Mouse (Mus musculus) liver, adult (tissue): ENCODE data around the gene Slc41a2.

Experiments used
- GATA4 ChIP-seq: IDR thresholded peaks from 2 replicates; pipeline ENCODE4 v1.6.1; 2014; ENCODE audit warnings: mild to moderate bottlenecking, low read length; ENCODE audit not compliant: insufficient replicate concordance

Gene Slc41a2

DNA sequence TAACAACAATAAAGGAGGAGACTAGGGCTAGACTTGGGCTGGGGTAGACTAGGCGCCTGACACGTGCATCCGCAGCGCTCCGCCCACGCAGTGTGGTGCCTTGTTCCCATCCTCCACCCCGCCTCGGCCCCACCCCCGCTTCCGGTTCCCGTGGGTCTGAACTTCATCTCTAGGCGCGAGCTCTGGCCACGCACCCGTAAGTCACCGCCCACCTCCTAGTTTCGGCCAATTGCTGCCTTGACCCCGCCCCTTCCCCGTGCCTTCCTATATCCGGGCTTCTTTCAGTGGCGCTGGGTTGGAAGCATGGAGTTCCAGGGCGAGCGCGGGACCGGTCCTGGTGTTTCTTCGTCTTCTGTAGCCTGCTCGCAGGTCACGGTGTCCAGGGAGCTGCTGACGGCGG, 22.3 kb upstream of the Slc41a2 start, which contains the start of gene D10Wsu102e:
Gene D10Wsu102e (plus strand): TSS at position 266 of the 400 bp plus-strand sequence.
- TF ChIP-seq GATA4 = peak; percentile 59; the same call in 1 of the 2 replicates

DNA sequence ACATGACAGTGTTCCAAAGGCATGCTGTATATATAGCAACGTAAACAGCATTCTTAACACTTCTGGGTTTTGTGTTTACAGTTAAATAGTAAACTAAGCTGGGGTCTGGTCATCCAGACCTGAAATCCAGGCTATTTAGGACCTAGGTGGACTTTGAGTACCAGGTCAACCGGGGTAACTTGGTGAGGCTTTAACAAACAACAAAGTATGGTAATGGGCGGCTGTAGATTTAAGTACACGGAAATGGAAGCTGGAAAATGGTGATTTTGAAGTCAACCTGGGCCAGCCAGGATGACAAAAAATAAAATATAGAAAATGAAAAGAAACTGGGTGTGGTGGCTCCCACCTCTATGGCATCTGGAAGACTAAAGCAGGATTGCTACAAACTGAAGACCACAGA, 21.8 kb upstream of the Slc41a2 start:
- no peak for TF ChIP-seq GATA4

DNA sequence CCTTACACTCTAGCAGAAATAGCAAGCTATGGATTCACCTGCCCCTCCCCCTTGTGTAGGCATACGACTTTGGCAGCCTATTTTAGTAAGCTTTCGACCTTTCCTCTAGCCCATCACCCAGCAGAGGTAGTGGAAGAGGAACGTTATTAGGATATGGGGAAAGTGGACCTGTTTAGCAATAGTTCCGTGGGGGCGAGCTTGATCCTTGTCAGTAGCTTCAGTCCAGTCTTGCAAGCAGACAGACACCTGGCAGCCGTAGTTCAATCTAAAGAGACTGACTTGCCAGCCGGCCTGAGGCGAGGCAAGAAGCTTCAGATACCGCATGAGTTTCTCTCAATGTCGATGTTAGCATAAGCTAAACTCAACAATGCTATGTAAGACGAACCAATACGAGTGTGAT, 18.7 kb upstream of the Slc41a2 start:
- no peak for TF ChIP-seq GATA4

DNA sequence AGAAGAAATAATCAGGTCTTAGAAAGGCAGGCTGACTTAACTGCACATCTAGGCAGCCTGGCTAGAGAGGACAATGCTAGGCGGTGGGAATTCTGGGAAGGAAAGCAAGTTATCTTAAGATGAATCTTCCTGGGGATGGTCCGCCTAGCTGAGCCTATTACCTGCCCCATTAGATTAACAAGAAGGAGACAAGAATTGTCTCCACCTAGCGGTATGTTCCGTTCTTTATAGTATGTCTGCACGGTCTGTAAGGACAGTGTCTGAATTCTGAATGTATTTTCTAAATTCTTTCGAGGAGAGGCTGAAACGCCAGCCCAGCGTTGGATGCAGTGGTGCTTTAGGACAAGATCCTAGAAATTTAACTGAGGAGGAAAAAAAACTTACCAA, 16.6 kb upstream of the Slc41a2 start:
- TF ChIP-seq GATA4 = no peak

DNA sequence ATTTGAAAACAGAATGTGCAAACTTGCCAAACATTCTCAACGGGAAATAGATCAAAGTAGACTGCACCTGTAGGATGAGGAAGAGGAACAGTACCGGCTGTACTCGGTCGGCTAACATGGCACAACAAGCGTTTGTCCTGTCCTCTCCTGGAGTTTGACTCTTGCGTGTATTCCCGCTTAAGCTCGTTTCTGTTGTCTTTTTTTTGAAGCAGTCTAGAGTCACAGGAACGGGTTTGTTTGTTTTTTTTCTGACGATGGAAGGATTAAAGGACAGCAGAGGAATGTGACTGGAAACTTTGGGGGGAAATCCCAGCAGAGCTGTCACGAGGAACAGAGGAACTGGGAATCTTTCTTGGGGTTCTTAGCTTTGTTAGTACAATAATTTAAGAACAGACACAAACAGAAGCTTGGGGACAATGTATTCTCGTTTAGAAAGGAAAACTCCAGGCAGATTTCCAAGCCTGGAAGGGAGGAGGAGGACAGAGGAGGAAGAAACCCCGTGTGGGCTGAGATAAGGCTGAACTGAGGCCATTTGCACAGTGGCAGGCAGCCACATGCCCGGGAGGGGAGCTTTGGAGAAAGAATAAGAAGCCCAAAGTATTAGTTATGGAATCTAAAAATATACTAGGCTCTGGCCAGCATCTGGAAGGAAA, 16.1 kb upstream of the Slc41a2 start:
- TF ChIP-seq GATA4 = peak; percentile 81; the same call in 1 of the 2 replicates

DNA sequence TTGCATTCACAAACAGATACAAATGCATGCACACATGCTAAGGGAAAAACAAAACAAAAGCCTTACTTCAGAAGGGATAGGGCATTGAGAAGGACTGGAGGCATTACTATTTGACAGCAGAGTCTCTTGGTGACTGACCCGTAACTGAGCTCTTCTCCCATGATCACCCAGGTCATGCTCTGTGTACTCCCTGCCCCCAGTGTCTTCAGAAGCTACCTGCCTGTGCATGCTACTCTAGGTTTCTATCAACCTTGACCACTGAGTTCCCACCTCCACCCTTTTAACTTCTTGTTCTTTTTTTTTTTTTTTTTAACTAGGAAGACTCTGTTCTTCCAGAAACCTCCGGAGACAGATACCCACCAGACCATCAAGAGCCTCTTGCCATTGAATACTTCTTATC, 13.0 kb upstream of the Slc41a2 start:
- TF ChIP-seq GATA4 = no peak

DNA sequence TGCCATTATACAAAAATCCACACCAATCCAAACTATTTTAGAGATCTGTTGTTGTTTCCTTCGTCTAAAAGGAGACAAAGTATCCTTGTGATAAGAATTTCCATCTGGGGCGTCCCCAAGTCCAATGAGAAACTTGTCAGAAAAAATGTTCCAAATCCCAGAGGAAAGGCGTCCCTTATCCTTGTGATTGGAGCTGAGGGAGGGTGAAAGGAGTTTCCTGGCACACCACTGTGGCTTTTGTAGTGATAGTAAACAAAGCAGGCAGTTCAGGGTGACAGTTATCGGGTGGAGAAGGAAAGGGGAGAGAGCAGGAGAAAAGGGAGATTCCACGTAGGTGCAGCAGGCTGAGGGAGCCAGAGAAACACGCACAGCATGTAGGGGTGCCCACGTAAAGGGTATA, 9.8 kb upstream of the Slc41a2 start:
- peak; percentile 86 for TF ChIP-seq GATA4

DNA sequence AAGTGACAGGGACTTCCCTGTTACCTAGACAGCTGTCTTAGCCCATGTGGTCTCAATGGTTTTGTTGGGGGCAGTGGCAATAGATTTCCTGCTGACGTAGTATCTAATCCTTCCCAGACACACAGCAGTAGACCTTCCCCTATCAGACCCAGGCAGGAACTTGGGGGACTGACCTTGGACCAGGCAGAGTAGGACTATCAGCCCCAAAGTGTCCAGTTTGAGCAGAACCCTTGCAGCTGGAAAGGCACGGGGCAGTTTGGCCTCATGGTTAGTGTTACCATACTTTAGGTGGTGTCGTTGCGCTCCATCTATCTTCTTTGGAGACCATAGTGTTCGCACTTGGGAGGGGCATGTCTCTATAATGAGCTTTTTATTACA, 8.7 kb upstream of the Slc41a2 start:
- no peak for TF ChIP-seq GATA4

DNA sequence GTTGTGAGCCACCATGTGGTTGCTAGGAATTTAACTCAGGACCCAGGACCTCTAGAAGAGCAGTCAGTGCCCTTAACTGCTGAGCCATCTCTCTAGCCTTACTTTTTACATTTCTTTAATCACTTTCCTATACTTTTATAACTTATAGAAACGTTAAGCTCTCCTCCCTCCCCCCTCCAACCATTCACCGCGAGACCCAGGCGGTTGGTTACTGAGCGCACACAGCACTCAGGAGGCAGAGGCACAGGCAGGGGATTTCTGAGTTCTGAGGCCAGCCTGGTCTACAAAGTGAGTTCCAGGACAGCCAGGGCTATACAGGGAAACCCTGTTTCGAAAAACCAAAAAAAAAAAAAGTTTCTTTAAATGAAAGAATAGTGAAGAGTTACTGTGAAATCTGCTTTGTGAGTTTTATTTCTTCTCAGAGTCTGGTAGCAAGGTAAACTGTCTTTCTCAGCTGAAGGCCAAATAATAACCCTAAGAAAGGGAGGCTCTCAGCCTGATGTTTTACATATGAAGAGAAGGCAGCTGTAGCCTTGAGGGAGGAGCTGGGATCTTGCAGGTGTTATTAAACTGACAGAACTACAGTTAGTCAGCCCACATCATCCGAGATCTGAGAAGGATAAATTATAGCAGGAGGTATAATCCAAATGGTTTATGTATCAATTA, 8.1 kb upstream of the Slc41a2 start:
- TF ChIP-seq GATA4 = no peak

DNA sequence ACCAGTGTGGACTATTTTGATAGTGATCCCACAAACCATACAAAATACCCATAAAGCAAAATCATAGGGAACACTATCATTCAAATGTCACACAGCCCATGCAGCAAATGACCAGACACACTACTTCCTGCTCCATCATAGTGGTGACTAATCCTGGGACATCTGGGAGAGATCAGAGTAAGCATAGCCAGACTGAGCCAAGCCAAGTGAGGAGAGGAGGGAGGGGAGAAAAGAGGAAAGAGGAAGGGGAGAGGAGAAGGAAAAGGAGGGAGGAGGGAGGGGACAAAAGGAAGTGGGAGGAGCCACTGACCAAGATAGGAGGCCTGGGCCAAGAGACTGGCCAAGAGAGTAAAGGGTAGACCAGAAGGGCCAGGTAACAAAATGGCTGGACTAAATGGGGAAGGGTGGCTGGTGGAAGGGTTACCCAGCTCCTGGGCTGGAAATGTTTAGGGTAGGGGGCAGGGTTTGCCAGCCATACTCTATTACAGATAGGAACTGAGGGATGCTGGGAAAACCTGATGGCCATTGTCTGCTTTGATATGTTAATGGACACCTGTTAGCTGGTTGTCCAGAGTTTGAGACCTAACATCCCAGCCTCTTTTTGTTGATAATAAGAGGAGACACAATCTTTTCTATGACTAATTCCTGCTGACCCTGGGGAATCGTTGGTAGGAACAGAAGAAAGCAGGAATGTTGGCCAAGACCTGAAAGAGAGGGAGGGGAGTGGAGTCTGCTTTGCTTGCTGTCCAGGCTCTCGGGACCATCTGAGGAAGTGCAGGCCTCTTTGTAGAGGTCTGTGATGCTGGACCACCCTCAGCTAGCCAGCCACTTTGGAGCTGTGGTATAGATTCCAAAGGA, 6.4 kb upstream of the Slc41a2 start:
- no peak for TF ChIP-seq GATA4

DNA sequence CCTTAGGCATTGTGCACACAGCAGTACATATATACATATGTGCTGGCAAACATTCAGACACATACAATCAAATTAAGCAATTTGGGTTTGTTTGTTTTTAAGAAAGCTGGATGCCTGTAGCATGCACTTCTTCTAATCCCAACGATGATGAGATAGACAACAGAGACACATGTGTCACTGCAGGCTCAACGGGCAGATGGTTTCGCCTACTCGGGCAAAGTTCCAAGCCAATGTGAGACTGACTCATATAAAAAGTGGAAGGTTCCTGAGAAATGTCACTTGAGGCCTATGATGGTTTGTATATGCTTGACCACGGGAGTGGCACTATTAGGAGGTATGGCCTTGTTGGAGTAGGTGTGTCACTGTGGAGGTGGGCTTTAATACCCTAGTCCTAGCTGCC, 5.5 kb upstream of the Slc41a2 start:
- TF ChIP-seq GATA4 = no peak

DNA sequence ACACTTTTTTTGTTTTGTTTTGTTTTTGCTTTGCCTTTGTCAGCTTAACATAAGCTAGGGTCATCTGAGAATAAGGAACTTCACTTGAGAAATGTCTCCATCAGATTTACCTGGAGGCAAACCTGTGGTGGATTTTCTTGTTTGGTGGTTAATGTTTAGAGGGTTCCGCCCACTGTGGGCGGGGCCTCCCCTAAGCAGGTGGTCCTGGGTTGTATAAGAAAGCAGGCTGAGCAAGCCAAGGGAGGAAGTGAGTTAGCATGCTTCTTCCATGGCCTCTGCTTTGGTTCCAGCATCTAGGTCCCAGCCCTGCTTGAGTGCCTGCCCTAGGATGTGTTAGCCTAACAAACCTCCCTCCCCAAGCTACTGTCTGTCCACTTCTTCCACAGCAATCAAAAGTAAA, 3.5 kb upstream of the Slc41a2 start:
- no peak for TF ChIP-seq GATA4

DNA sequence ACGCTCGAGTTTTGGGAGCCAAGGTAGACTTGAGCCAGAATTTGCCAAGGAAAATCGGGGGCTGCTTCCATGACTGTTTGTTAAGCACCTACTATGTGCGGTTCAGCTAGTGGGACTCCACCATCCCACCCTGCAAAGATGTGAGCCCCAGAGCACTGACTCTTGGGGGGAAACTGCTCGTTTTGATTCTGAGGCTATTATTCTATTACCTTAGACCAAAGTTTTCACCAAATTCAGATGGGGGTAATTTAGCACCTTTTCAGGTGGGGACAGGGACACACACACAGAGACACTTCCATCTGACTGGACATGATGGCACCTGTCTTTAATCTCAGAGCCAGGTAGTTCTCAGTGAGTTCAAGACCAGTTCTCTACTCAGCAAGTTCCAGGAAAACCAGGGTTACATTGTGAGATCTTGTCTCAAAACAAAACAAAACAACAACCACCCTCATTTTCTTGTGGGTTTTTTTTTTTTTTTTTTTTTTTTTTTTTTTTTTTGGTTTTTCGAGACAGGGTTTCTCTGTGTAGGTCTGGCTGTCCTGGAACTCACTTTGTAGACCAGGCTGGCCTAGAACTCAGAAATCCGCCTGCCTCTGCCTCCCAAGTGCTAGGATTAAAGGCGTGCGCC, 403 bp upstream of the Slc41a2 start:
- TF ChIP-seq GATA4 = no peak

DNA sequence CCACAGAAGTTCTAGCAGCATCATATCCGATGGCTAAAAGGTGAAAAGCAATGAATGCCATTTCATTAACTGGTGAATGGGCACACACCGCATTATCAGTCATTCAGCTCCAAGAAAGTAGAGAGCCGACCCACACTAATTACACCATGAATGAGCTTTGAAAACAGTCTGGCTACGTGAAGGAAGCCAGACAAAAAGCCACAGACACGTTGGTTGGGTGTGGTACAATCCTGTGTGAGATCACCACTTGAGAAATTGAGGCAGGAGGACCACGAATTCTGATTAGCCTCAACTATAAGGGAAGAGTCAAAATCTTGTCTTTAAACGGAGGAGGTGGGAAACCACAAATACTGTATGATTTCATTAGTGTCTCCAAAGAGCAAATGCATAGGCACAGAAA, 1.3 kb downstream of the Slc41a2 start:
- no peak for TF ChIP-seq GATA4

DNA sequence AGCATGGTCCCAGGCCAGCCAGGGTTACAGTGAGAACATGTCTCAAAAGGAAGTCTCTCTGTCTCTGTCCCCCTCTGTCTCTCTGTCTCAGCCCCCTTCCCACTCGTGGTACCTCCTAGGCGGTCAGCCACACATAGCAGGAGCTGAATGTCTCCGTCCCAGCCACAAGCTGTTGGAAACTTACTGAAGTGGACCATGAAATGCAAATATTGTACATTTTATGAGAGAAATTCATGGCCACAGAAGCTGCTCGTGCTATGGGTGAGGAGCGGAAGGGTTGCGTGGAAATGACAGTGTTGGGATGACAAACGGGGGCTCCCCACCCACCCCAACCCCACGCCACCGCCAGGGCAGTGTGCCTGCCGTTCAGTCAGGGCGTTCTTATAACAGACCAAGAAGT, 5.1 kb downstream of the Slc41a2 start:
- no peak for TF ChIP-seq GATA4
